Mouse (Mus musculus): ENCODE measurements around the gene Gm49322. TPM values are rescaled to one million over a fixed set of nuclear protein-coding genes. Genes with fewer than 3 reads are reported as not detected.

The Gm49322 gene
- polyA plus RNA-seq, 1 experiment from 2014 or later: 3.6 TPM

DNA sequence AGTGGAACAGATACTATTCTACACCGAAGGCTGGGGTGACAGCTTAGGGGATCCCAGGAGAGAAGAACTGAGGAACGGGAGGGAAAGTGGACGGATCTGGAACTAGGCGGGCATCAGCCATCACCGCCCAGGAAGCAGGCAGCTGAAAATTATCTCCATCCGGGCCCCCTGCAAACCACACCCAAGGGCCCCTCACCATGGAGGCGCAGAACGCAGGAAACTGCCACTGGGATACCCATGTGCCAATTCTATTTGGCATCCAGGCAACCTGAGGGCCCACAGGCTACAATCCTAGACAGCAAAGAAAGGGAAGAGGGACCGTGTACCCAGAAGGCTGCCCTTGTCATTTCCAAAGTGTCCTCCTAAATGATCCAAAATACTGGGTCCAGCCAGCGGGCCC is 35.4 kb upstream of the Gm49322 start:
- Histone ChIP-seq H3K9me3 (ENCODE audit: control insufficient read depth, low read length) (no peaks in the 10 kb centered on the region), H3K4me1 (replicated peaks; ENCODE audit: control insufficient read depth, insufficient read depth, low read length) (peaks cover 68% of the 10 kb centered on the region), H3K4me3 (ENCODE audit: low read depth, low read length) (peak overlapping the region; percentile 50), H3K36me3 (ENCODE audit: control insufficient read depth, insufficient read depth, low read length) (peaks cover 6% of the 10 kb centered on the region), H3K27me3 (replicated peaks; ENCODE audit: control insufficient read depth, insufficient read depth, low read length) (no peaks in the 10 kb centered on the region), H3K27ac (ENCODE audit: low read depth, low read length) (peak overlapping the region; percentile 95), H3K9ac (ENCODE audit: low read depth, low read length) (peak overlapping the region; percentile 69), H3K4me2 (peak overlapping the region; percentile 97)
- no peak for ATAC-seq (replicated peaks; ENCODE audit: low FRiP score)
- 52% methylated on average over 10 of the region's 10 CpGs for WGBS
- DNase-seq (ENCODE audit: low spot score): no peak

DNA sequence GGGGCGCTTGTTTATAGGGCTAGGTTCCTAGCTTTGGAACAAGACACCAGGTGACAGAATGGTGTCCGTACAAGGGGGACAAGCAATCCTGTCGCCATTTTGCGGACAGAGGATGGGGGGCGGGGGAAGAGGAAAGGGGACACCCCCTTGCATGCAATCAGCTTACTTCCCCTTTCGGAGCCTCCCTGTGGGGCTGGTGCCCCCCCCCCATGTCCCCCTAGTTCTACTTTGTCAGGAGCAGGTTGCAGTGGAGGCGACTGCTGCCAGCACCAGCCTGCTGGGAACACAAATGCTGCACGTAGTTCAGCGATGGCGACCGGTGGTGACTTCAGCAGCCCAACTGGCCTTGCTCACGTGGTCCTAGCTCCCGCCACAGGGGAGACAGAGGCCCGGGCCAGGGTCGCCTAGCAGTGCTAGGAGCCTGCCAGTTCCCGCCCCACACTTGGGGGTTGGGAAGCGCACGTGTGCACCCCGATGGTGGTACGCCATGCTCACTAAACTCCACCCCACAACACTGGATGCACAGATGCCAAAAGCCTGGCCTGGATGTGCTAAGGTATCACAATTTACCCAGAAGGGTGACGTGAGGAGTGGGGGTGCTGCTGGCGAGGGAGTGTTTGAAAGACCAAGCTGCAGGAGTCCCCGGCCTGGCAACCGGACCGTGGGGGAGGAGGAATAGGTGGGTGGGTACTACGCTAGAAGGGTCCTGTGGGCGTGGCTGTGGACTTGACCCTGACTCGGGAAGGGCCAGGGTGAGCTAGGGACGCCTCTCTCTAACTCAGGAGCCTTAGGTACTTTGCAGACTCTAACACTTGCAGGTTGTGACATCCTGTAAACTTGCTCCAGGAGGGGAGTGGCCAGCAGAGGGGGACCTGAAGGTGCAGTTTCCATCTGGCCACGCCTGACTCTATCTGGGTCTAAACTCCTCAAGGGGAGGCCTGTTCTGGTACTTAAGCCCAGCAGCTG is 34.7 kb upstream of the Gm49322 start:
- peak overlapping the region; percentile 97 for H3K4me2 ChIP-seq
- no peaks in the 10 kb centered on the region for H3K27me3 ChIP-seq (replicated peaks; ENCODE audit: control insufficient read depth, insufficient read depth, low read length)
- H3K4me1 ChIP-seq (replicated peaks; ENCODE audit: control insufficient read depth, insufficient read depth, low read length): peaks cover 76% of the 10 kb centered on the region
- H3K9me3 ChIP-seq (ENCODE audit: control insufficient read depth, low read length): no peaks in the 10 kb centered on the region
- ATAC-seq (replicated peaks; ENCODE audit: low FRiP score) (peak; percentile 61), DNase-seq (ENCODE audit: low spot score) (no peak)
- peak overlapping the region; percentile 50 for H3K4me3 ChIP-seq (ENCODE audit: low read depth, low read length)
- H3K36me3 ChIP-seq (ENCODE audit: control insufficient read depth, insufficient read depth, low read length): peaks cover 6% of the 10 kb centered on the region
- 18% methylated on average over 30 of the region's 30 CpGs for WGBS
- H3K9ac ChIP-seq (ENCODE audit: low read depth, low read length): peak overlapping the region; percentile 69
- H3K27ac ChIP-seq (ENCODE audit: low read depth, low read length): peak overlapping the region; percentile 95

DNA sequence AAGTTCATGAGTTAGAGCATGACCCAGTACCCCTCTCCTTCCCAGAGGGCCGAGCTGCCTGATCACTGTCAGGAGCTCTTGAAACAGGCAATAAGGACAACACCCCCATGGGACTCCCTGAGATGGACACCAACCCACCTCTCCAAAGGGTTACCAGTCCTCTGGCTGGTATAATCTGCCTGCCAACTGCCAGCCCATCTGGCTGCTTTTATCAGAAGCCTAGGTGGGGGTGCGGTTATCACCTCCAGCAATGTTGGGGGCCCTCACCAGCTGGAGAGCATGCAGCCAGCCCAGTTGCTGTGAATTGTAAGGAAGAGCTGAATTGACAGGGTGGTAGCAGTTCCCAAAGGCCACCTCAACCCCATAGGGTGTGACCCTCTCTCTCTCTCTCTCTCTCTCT is 33.3 kb upstream of the Gm49322 start:
- peak overlapping the region; percentile 97 for H3K4me2 ChIP-seq
- H3K27me3 ChIP-seq (replicated peaks; ENCODE audit: control insufficient read depth, insufficient read depth, low read length): no peaks in the 10 kb centered on the region
- peak overlapping the region; percentile 95 for H3K27ac ChIP-seq (ENCODE audit: low read depth, low read length)
- H3K36me3 ChIP-seq (ENCODE audit: control insufficient read depth, insufficient read depth, low read length): peaks cover 6% of the 10 kb centered on the region
- peak; percentile 52 for ATAC-seq (replicated peaks; ENCODE audit: low FRiP score)
- 45% methylated on average over 2 of the region's 2 CpGs for WGBS
- DNase-seq (ENCODE audit: low spot score): peak; percentile 51
- H3K4me3 ChIP-seq (ENCODE audit: low read depth, low read length): peak overlapping the region; percentile 50
- H3K4me1 ChIP-seq (replicated peaks; ENCODE audit: control insufficient read depth, insufficient read depth, low read length): peaks cover 72% of the 10 kb centered on the region
- no peaks in the 10 kb centered on the region for H3K9me3 ChIP-seq (ENCODE audit: control insufficient read depth, low read length)
- peak overlapping the region; percentile 69 for H3K9ac ChIP-seq (ENCODE audit: low read depth, low read length)

DNA sequence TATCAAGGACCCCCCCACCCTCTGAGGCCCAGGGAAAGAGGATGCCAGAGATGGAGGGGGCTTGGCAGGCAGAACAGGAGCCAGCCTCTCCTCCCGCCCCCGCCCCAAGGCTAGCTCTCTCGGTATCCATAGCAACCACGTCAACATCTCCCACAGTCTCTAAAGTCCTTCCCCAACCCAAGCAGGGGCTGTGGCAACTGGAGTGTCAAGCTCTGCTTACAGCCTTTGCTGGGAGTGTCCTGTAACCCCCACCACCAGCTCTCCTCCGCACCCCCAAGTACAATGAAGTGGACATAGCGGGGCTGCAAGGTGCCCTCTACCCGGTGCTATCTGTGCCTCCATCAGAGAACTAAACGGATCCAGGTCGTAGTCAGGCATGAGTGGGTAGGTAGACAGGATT is 31.9 kb upstream of the Gm49322 start:
- peaks cover 71% of the 10 kb centered on the region for H3K4me1 ChIP-seq (replicated peaks; ENCODE audit: control insufficient read depth, insufficient read depth, low read length)
- ATAC-seq (replicated peaks; ENCODE audit: low FRiP score) (no peak), DNase-seq (ENCODE audit: low spot score) (no peak)
- peak overlapping the region; percentile 97 for H3K4me2 ChIP-seq
- H3K4me3 ChIP-seq (ENCODE audit: low read depth, low read length): no peak overlapping the region
- peak overlapping the region; percentile 95 for H3K27ac ChIP-seq (ENCODE audit: low read depth, low read length)
- peak overlapping the region; percentile 89 for H3K9ac ChIP-seq (ENCODE audit: low read depth, low read length)
- no peaks in the 10 kb centered on the region for H3K36me3 ChIP-seq (ENCODE audit: control insufficient read depth, insufficient read depth, low read length)
- 61% methylated on average over 9 of the region's 9 CpGs for WGBS
- H3K9me3 ChIP-seq (ENCODE audit: control insufficient read depth, low read length): no peaks in the 10 kb centered on the region
- no peaks in the 10 kb centered on the region for H3K27me3 ChIP-seq (replicated peaks; ENCODE audit: control insufficient read depth, insufficient read depth, low read length)

DNA sequence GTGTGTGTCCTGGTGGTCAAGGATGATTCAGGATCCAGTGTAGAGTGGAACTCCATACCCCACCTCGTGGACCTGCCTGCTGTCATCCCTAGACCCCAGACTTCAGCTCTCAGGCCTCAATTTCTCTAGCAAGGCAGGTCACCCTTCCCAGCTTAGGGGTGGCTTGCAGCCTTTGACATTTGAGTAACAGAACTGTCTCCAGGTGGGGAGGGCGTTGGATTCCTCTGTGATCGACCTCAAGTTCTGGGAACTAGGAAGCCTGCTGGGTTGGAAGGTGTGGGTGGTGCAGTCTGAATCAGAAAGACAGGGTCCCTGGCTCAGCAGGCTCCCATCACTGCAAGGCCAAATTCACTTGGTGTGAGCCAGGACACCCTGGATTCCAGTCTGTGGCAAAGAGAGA is 30.9 kb upstream of the Gm49322 start:
- WGBS: 64% methylated on average over 3 of the region's 3 CpGs
- Histone ChIP-seq H3K4me3 (ENCODE audit: low read depth, low read length) (peak overlapping the region; percentile 97), H3K4me2 (peak overlapping the region; percentile 97), H3K9ac (ENCODE audit: low read depth, low read length) (peak overlapping the region; percentile 89), H3K27ac (ENCODE audit: low read depth, low read length) (peak overlapping the region; percentile 95), H3K9me3 (ENCODE audit: control insufficient read depth, low read length) (no peaks in the 10 kb centered on the region), H3K4me1 (replicated peaks; ENCODE audit: control insufficient read depth, insufficient read depth, low read length) (peaks cover 71% of the 10 kb centered on the region), H3K36me3 (ENCODE audit: control insufficient read depth, insufficient read depth, low read length) (no peaks in the 10 kb centered on the region), H3K27me3 (replicated peaks; ENCODE audit: control insufficient read depth, insufficient read depth, low read length) (no peaks in the 10 kb centered on the region)
- DNase-seq (ENCODE audit: low spot score) (no peak), ATAC-seq (replicated peaks; ENCODE audit: low FRiP score) (no peak)

DNA sequence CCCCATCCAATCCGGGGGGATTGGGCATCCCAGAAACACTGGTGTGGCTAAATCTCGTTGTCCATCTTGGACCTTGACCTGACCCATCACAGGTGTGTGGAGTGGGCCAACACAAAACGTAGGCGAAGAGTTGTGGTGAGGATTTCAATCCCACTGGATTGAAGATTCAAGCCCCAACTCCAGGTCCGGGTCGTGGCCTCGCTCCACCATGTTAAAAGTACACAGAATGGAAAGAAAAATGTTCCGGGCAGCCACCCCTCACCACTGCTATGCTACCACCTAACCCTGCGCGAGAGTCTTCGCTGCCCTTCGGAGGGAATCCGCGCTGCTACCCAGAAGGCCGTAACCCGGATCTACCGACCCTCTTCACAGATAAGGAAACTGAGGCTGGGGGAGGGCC is 29.9 kb upstream of the Gm49322 start:
- peak overlapping the region; percentile 95 for H3K27ac ChIP-seq (ENCODE audit: low read depth, low read length)
- peaks cover 61% of the 10 kb centered on the region for H3K4me1 ChIP-seq (replicated peaks; ENCODE audit: control insufficient read depth, insufficient read depth, low read length)
- 7% methylated on average over 17 of the region's 17 CpGs for WGBS

DNA sequence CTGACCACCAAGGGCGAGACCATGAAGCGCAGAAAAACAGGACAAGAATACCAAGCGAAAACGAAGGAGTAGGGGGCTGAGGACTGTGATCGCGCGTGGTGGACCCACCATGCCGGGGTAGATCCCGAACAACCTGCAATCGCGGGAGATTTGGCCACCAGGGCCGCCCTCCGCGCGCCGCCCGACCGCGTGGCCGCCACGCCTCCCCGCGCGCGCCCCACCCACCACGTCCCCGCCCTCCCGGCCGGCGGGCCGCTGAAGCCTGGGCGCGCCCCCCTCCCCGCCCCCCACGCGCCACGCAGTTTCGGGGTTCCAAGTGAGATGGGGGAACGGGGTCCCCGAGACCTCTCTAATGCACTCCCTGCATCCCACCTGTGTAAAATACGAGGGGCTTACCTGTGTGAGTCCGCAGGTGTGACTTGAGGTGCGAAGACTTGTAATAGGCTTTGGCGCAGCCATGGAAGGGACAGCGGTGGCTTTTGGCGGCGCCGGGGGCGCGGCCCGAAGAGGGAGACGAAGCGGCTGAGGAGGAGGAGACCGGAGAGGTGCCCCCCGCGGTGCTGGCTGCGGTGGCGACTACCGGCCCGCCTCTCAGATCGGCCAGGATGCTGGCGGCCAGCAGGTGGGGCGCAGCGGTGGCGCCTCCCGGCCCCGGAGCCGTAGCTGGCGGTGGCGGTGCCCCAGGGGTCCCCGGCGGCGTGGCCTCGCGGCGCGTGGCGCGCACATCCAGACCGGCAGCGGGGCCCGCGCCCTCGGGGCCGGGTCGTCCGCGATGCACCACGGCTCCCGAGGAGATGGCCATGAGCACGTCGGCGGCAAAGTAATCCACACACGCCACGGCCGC is 29.2 kb upstream of the Gm49322 start:
- peak overlapping the region; percentile 97 for H3K4me3 ChIP-seq (ENCODE audit: low read depth, low read length)
- ATAC-seq (replicated peaks; ENCODE audit: low FRiP score) (no peak), DNase-seq (ENCODE audit: low spot score) (peak; percentile 80)
- no peaks in the 10 kb centered on the region for H3K36me3 ChIP-seq (ENCODE audit: control insufficient read depth, insufficient read depth, low read length)
- no peaks in the 10 kb centered on the region for H3K9me3 ChIP-seq (ENCODE audit: control insufficient read depth, low read length)
- H3K27me3 ChIP-seq (replicated peaks; ENCODE audit: control insufficient read depth, insufficient read depth, low read length): no peaks in the 10 kb centered on the region
- peak overlapping the region; percentile 89 for H3K9ac ChIP-seq (ENCODE audit: low read depth, low read length)
- peak overlapping the region; percentile 95 for H3K27ac ChIP-seq (ENCODE audit: low read depth, low read length)
- WGBS: under 1% methylated on average over 91 of the region's 96 CpGs
- H3K4me1 ChIP-seq (replicated peaks; ENCODE audit: control insufficient read depth, insufficient read depth, low read length): peaks cover 54% of the 10 kb centered on the region
- peak overlapping the region; percentile 97 for H3K4me2 ChIP-seq

More for the DNA sequence above, 29.9 kb upstream of the Gm49322 start:
- DNase-seq (ENCODE audit: low spot score) (no peak), ATAC-seq (replicated peaks; ENCODE audit: low FRiP score) (no peak)
- H3K9ac ChIP-seq (ENCODE audit: low read depth, low read length): peak overlapping the region; percentile 89
- H3K9me3 ChIP-seq (ENCODE audit: control insufficient read depth, low read length): no peaks in the 10 kb centered on the region
- H3K4me3 ChIP-seq (ENCODE audit: low read depth, low read length): peak overlapping the region; percentile 97
- no peaks in the 10 kb centered on the region for H3K27me3 ChIP-seq (replicated peaks; ENCODE audit: control insufficient read depth, insufficient read depth, low read length)
- peak overlapping the region; percentile 97 for H3K4me2 ChIP-seq
- no peaks in the 10 kb centered on the region for H3K36me3 ChIP-seq (ENCODE audit: control insufficient read depth, insufficient read depth, low read length)

DNA sequence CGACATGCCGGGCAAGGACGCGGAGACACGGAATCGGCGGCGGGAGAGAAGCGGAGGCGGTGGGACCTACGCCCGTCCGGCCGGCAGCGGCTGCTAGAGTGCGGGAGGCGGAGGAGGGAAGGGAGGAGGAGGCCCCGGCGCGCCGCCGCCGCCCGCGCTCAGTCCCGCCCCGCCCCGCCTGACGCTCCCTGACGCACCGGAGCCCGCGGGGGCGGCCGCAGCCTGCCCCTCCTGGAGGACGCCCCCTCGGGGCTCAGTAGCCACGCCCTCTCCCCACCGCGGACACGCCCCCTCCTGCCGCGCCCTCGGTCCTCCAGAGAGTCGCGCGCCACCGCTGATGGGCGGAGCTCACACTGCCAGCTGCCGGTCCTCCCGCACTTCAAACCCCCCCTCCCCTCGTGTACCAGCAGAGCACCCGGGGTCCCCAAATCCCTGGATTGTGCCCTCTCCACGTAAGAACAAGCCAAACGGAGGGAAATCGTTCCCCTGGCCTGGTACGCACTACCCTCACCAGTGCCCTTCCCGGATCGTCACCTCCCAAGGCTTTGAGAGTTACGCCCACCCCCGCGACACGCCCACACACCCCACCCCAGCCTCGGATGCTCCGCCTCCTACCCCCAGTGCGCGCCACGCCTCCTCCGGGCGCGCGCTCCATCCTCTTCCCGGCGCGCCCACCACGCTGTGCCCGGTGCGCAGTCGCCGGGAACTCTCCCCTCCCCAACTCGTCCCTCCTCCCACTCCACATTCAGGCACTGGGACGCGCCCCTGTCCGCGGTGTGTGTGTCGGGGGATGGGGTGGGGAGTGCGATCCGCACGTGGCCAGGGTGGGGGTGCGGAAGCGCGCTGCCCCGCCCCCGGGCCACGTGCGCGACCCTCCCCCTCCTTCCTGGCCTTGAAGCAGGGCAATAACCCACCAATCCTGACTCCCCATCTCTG is 28.4 kb upstream of the Gm49322 start, which contains the start of gene Klf16:
Gene Klf16, minus strand, starts transcription at position 127 of the 936 bp plus-strand sequence.
- Histone ChIP-seq H3K4me1 (replicated peaks; ENCODE audit: control insufficient read depth, insufficient read depth, low read length) (peaks cover 46% of the 10 kb centered on the region), H3K9ac (ENCODE audit: low read depth, low read length) (peak within 1 kb of the TSS; percentile 89), H3K27ac (ENCODE audit: low read depth, low read length) (peak within 1 kb of the TSS; percentile 95), H3K4me2 (peak within 1 kb of the TSS; percentile 97), H3K4me3 (ENCODE audit: low read depth, low read length) (peak within 1 kb of the TSS; percentile 97), H3K36me3 (ENCODE audit: control insufficient read depth, insufficient read depth, low read length) (no peaks in the 10 kb centered on the region), H3K27me3 (replicated peaks; ENCODE audit: control insufficient read depth, insufficient read depth, low read length) (no peaks in the 10 kb centered on the region), H3K9me3 (ENCODE audit: control insufficient read depth, low read length) (no peaks in the 10 kb centered on the region)
- WGBS: under 1% methylated on average over 80 of the region's 97 CpGs
- DNase-seq (ENCODE audit: low spot score) (peak; percentile 100), ATAC-seq (replicated peaks; ENCODE audit: low FRiP score) (peak; percentile 81)

All from liver, embryonic 11.5 days (tissue).